Mouse (Mus musculus) lung, postnatal 0 days (tissue): Measurements from ENCODE around the gene Galnt4. TPM values are rescaled to one million over a fixed set of nuclear protein-coding genes. Genes with fewer than 3 reads are reported as not detected.
A peak's percentile ranks its signal among the peaks of the same experiment; 100 is the strongest.
"Not testable (repeated sequence)": the region's sequence is repeated elsewhere in the genome, so short reads cannot be mapped to it uniquely, and the experiment has no call there.

Experiments used
- ATAC-seq: fragments of 200-750 bp; cut with Nextera tagmentation; 2 replicates; pipeline ENCODE4 v1.8.0; 2017; ENCODE audit warnings: moderate library complexity
- DNase-seq: peaks from one replicate; pipeline ENCODE4 v3.0.0-alpha.2; 2016; ENCODE audit warnings: low spot score
- H3K27ac ChIP-seq: fragments of 300-500 bp; sonication (generic); 2 replicates; pipeline ENCODE4 v1.5.1; 2014; ENCODE audit warnings: antibody characterized with exemption, mild to moderate bottlenecking, low read length, mixed read lengths
- H3K27me3 ChIP-seq: fragments of 300-500 bp; sonication (generic); replicated peaks from 2 replicates; pipeline ENCODE4 v1.6.1; 2014; ENCODE audit warnings: low read length, mixed read lengths; ENCODE audit not compliant: insufficient read depth
- H3K36me3 ChIP-seq: fragments of 300-500 bp; sonication (generic); 2 replicates; pipeline ENCODE4 v1.6.1; 2014; ENCODE audit warnings: low read length, mixed read lengths; ENCODE audit not compliant: insufficient read depth
- H3K4me1 ChIP-seq: fragments of 300-500 bp; sonication (generic); 2 replicates; pipeline ENCODE4 v1.6.1; 2014; ENCODE audit warnings: antibody characterized with exemption, low read depth, low read length, mixed read lengths; ENCODE audit not compliant: insufficient read depth
- H3K4me2 ChIP-seq: fragments of 300-500 bp; sonication (generic); replicated peaks from 2 replicates; pipeline ENCODE4 v1.6.1; 2014; ENCODE audit warnings: low read depth, mild to moderate bottlenecking, low read length, moderate library complexity, mixed read lengths
- H3K4me3 ChIP-seq: fragments of 300-500 bp; sonication (generic); 2 replicates; pipeline ENCODE4 v1.5.1; 2014; ENCODE audit warnings: low read depth, low read length
- H3K9ac ChIP-seq: fragments of 300-500 bp; sonication (generic); replicated peaks from 2 replicates; pipeline ENCODE4 v1.6.1; 2014; ENCODE audit warnings: low read depth, mild to moderate bottlenecking
- H3K9me3 ChIP-seq: fragments of 300-500 bp; sonication (generic); 2 replicates; pipeline ENCODE4 v1.6.1; 2016; ENCODE audit warnings: low read length, mixed read lengths
- CTCF ChIP-seq: IDR thresholded peaks from 2 replicates; pipeline ENCODE4 v1.5.1; 2016; ENCODE audit warnings: antibody characterized with exemption, mild to moderate bottlenecking
- EP300 ChIP-seq: IDR thresholded peaks from 2 replicates; pipeline ENCODE4 v1.6.1; 2016; ENCODE audit warnings: antibody characterized with exemption, mild to moderate bottlenecking, control low read depth
- whole genome bisulfite sequencing: fragments of 180-500 bp; shearing (Covaris S2); extraction: QIAGEN DNeasy Blood & Tissue Kit; methylation state at CpG from one replicate; pipeline ENCODE4 v1.1.7; 2014; 5-methylcytosine and 5-hydroxymethylcytosine counted together
- polyA plus RNA-seq: library from polyadenylated mRNA; unstranded; fragments of >200 nt; fragmentation: Nextera tagmentation; extraction: Ambion mirVana; gene quantifications from 2 replicates; pipeline ENCODE4 v1.2.1, GENCODE M21; 2015

Gene Galnt4
- polyA plus RNA-seq, 1 experiment from 2014 or later = 8.0 TPM

DNA sequence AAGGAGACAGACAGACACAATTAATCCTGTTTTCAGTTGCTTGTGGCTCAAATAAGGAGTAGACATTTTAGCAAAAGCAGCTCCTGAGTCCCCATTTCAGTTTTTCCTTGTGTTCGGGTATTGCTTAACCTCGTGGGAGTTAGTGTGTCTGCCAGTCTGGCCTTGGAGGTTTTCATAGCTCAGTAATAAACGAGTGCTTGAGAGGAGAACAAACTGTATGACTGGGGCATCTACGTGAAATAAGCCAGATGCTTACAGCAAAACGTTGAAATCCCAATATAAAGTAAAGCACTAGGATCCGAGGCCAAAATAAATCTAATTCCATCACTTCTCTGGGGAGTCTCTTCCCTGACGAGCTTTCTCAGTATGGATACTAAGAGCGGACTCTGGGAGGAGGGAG, 37.7 kb downstream of the Galnt4 start:
- Histone ChIP-seq H3K9me3 (no peaks in the 10 kb centered on the region), H3K27ac (no peak overlapping the region), H3K4me3 (no peak overlapping the region), H3K4me1 (no peaks in the 10 kb centered on the region), H3K36me3 (no peaks in the 10 kb centered on the region; the same call in 1 of the 2 replicates), H3K27me3 (no peaks in the 10 kb centered on the region), H3K9ac (no peak overlapping the region), H3K4me2 (no peak overlapping the region)
- ATAC-seq = peak; percentile 53; the same call in 1 of the 2 replicates
- 61% methylated on average over 8 of the region's 8 CpGs for WGBS
- TF ChIP-seq CTCF (no peak), EP300 (no peak)
- peak; percentile 53 for DNase-seq

DNA sequence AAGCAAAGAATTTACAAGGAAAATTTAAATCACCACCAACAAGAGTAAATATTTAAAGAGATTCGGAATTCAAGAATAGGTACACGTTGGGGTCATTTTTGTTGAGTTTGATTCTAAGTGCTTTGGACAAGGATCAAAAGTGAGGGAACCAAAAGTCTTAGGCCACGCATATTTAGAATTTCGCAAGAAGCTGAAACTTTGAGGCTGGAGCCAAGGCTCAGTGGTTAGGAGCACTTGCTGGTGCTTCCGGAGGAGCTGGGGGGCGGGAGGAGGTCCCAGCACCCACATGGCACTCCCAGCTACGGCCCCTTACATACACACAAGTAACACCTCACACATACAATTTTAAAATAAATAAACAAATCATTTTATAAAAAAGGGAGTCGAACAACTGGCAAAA, 38.6 kb downstream of the Galnt4 start:
- ATAC-seq = no peak
- Histone ChIP-seq H3K4me2 (no peak overlapping the region), H3K4me1 (no peaks in the 10 kb centered on the region), H3K27ac (no peak overlapping the region), H3K9me3 (no peaks in the 10 kb centered on the region), H3K4me3 (no peak overlapping the region), H3K9ac (no peak overlapping the region), H3K36me3 (no peaks in the 10 kb centered on the region; the same call in 1 of the 2 replicates), H3K27me3 (no peaks in the 10 kb centered on the region)
- TF ChIP-seq CTCF = no peak
- TF ChIP-seq EP300 = no peak
- 53% methylated on average over 8 of the region's 8 CpGs for WGBS
- DNase-seq = no peak

DNA sequence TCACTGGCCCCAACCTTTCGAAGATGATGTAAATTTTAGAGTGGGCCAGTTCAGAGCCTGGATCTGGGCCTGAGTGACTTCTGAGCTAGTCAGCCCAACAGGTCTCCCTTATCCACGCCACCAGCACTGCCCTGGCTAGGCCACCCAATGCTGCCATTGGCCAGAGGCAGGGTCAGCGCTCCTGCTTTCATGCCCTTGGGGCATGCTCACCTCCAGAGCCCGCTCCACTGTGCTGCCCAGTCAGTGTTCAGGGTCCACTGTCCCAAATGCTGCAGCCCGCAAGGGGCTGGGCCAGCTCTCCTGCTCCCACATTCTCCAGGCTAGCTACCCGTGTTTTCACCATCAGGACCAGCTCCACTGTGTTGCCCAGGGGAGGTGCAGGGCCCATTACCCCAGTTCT, 42.1 kb downstream of the Galnt4 start:
- TF ChIP-seq EP300 (no peak), CTCF (no peak)

DNA sequence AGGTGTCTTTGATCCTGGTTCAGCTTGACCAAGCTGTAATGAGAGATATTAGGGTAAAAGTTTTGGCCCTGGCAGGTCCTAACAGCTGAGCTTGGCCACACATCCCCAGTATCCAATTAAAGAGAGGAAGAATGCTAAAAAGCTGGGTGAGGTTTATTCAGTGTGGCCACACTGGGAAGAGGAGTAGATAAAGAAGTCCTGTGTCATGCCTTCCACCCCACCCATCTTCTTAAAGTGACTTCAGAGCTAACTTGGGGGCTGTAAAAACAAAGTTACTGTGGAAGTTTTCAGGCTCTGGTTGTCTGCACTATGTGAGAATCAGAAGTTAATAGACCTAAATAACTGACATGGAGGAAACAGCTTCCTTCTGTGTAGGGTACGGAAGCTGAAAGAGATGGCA, 43.6 kb downstream of the Galnt4 start:
- 100% methylated on average over 1 of the region's 1 CpGs for WGBS

More for the DNA sequence above, 42.1 kb downstream of the Galnt4 start:
- no peak overlapping the region for H3K4me3 ChIP-seq
- WGBS = 87% methylated on average over 6 of the region's 6 CpGs
- DNase-seq (no peak), ATAC-seq (no peak)
- no peaks in the 10 kb centered on the region for H3K9me3 ChIP-seq
- H3K27ac ChIP-seq = no peak overlapping the region
- H3K9ac ChIP-seq = no peak overlapping the region
- H3K36me3 ChIP-seq = no peaks in the 10 kb centered on the region
- no peaks in the 10 kb centered on the region for H3K4me1 ChIP-seq
- H3K27me3 ChIP-seq = no peaks in the 10 kb centered on the region
- H3K4me2 ChIP-seq = no peak overlapping the region

DNA sequence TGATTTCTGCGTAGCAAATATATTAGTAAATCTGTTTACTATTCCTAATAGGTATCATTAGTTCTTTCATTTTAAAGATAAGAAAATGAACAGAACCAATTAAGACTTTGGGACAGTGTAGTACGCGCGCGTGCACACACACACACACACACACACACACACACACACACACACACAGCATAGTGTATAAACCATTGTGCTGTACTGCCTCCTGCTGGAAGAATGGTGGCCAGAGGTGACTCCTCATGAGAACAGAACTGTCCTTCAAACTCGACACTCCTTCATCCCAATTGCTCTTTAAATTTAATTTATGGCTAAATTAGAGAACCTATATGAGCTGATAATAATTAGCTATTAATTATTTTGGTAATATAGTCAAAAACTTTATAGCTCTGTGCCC, 44.1 kb downstream of the Galnt4 start:
- H3K9me3 ChIP-seq = no peaks in the 10 kb centered on the region
- no peak for ATAC-seq
- no peak for DNase-seq
- TF ChIP-seq EP300 (no peak), CTCF (peak; percentile 74)
- no peaks in the 10 kb centered on the region for H3K36me3 ChIP-seq
- H3K4me1 ChIP-seq = no peaks in the 10 kb centered on the region
- H3K4me3 ChIP-seq = no peak overlapping the region
- H3K27me3 ChIP-seq = no peaks in the 10 kb centered on the region
- no peak overlapping the region for H3K27ac ChIP-seq
- H3K9ac ChIP-seq = no peak overlapping the region
- H3K4me2 ChIP-seq = no peak overlapping the region
- 92% methylated on average over 6 of the region's 6 CpGs for WGBS

More for the DNA sequence above, 43.6 kb downstream of the Galnt4 start:
- TF ChIP-seq EP300 = no peak
- no peak for TF ChIP-seq CTCF
- ATAC-seq = no peak
- Histone ChIP-seq H3K27ac (no peak overlapping the region), H3K36me3 (no peaks in the 10 kb centered on the region), H3K27me3 (no peaks in the 10 kb centered on the region), H3K4me1 (no peaks in the 10 kb centered on the region), H3K4me3 (no peak overlapping the region), H3K9me3 (no peaks in the 10 kb centered on the region), H3K9ac (no peak overlapping the region), H3K4me2 (no peak overlapping the region)
- DNase-seq = no peak

DNA sequence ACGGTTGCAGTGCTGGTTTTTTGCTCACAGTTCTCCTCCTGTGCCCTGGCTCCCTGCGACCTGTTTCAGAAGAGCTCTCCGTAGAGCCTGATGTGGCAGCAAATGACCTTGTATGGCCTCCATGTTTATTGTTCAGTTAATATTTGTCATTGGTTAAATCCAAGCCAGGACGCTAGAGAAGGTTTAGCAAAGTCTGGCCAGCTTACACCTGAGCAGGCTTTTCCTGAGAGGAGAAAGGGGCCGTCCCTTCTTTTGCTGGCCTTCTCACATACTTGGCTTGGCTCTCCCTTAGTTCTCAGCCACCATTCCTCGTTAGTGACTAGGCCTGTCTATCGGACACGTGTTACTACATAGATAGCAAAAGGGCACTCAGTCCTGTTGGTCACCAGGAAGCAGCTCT, 46.7 kb downstream of the Galnt4 start:
- H3K4me2 ChIP-seq = no peak overlapping the region
- H3K4me1 ChIP-seq = no peaks in the 10 kb centered on the region
- H3K4me3 ChIP-seq = no peak overlapping the region
- no peak overlapping the region for H3K9ac ChIP-seq
- 69% methylated on average over 8 of the region's 8 CpGs for WGBS
- no peak for DNase-seq
- H3K27ac ChIP-seq = no peak overlapping the region
- TF ChIP-seq EP300 = no peak
- no peak for TF ChIP-seq CTCF
- H3K27me3 ChIP-seq = no peaks in the 10 kb centered on the region
- no peak for ATAC-seq
- H3K9me3 ChIP-seq = no peaks in the 10 kb centered on the region
- no peaks in the 10 kb centered on the region for H3K36me3 ChIP-seq

DNA sequence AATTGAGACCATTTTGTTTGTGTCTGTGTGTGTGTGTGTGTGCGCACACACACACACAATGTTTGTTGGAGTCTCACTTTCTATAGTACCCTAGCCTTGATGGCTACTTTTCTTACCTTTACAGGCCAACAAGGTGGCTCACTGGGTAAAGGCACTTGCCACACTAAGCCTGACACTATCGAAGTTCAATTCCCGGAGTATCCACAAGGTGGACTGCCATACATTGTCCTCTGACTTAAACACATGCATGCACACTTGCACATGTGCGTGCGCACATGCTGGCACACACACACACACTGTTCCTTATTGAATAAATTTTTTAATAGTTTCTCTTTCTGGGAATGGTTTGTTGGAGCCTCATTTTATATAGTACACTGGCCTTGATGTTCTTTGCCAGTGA, 48.8 kb downstream of the Galnt4 start:
- no peak overlapping the region for H3K9ac ChIP-seq
- no peak for ATAC-seq
- no peaks in the 10 kb centered on the region for H3K36me3 ChIP-seq
- H3K27ac ChIP-seq = no peak overlapping the region
- H3K4me2 ChIP-seq = no peak overlapping the region
- H3K9me3 ChIP-seq = no peaks in the 10 kb centered on the region
- H3K4me1 ChIP-seq = no peaks in the 10 kb centered on the region
- H3K27me3 ChIP-seq = no peaks in the 10 kb centered on the region
- peak; percentile 29; the same call in 1 of the 2 replicates for TF ChIP-seq CTCF
- TF ChIP-seq EP300 = no peak
- 91% methylated on average over 5 of the region's 5 CpGs for WGBS
- DNase-seq = no peak
- H3K4me3 ChIP-seq = no peak overlapping the region

DNA sequence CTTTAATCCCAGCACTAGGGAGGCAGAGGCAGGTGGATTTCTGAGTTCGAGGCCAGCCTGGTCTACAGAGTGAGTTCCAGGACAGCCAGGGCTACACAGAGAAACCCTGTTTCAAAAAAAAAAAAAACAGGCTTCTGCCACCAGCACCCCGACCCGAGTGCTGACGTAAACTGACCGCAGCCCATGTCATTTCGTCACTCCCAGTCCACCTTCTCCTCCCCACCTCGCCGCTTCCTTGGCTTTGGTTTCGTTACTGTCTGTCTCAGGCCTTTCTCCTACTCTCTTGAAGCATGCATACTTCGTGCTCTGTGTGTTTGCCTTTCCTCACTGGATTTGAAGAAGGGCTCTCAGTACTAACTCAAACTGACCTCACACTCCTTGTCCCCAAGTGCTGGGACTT, 49.7 kb downstream of the Galnt4 start:
- peak; percentile 49 for DNase-seq
- H3K9ac ChIP-seq, H3K4me1 ChIP-seq, H3K27me3 ChIP-seq, H3K4me3 ChIP-seq, H3K4me2 ChIP-seq, H3K27ac ChIP-seq, H3K36me3 ChIP-seq, H3K9me3 ChIP-seq: not testable (repeated sequence)
- peak; percentile 74 for ATAC-seq
- 67% methylated on average over 10 of the region's 10 CpGs for WGBS
